Mouse (Mus musculus): ENCODE data around the gene Rps6ka5. TPM values are rescaled to one million over a fixed set of nuclear protein-coding genes. Genes with fewer than 3 reads are reported as not detected.

Rps6ka5 gene
- total and polyA plus RNA-seq, 2 experiments = 0.29 to 2.0 TPM

GRCm38 (mm10) chr12:100692208-100692607, 34.6 kb downstream of the Rps6ka5 start:
- Histone ChIP-seq H3K4me1 (ENCODE audit: control insufficient read depth, insufficient read depth, low read length) (no peaks in the 10 kb centered on the region), H3K9ac (ENCODE audit: low read depth, low read length) (no peak overlapping the region), H3K27me3 (ENCODE audit: control insufficient read depth, insufficient read depth, low read length) (no peaks in the 10 kb centered on the region), H3K79me2 (ENCODE audit: control insufficient read depth, insufficient read depth, low read length) (0 out of 2 replicates have a peak, but pooled peaks cover 3% of the 10 kb centered on the region), H3K36me3 (ENCODE audit: control insufficient read depth, insufficient read depth, low read length) (no peaks in the 10 kb centered on the region), H3K27ac (replicated peaks; ENCODE audit: insufficient read depth, low read depth, low read length) (no peak overlapping the region), H3K4me3 (ENCODE audit: insufficient read depth, low read depth, low read length) (no peak overlapping the region)
- WGBS = 78% methylated on average over 3 of the region's 3 CpGs
- no peak for TF ChIP-seq POLR2A (IDR thresholded peaks at IDR 0.05; ENCODE audit: extremely low read depth, insufficient read depth, low read length)
- TF ChIP-seq CTCF (IDR thresholded peaks at IDR 0.05; ENCODE audit: low read depth, low read length) = no peak
- no peak for DNase-seq (ENCODE audit: extremely low read depth, low read depth, low spot score)

GRCm38 (mm10) chr12:100690444-100690843, 36.3 kb downstream of the Rps6ka5 start:
- Histone ChIP-seq H3K27me3 (ENCODE audit: control insufficient read depth, insufficient read depth, low read length) (no peaks in the 10 kb centered on the region), H3K79me2 (ENCODE audit: control insufficient read depth, insufficient read depth, low read length) (0 out of 2 replicates have a peak, but pooled peaks cover 3% of the 10 kb centered on the region), H3K9ac (ENCODE audit: low read depth, low read length) (no peak overlapping the region), H3K4me1 (ENCODE audit: control insufficient read depth, insufficient read depth, low read length) (no peaks in the 10 kb centered on the region), H3K4me3 (ENCODE audit: insufficient read depth, low read depth, low read length) (no peak overlapping the region), H3K27ac (replicated peaks; ENCODE audit: insufficient read depth, low read depth, low read length) (no peak overlapping the region), H3K36me3 (ENCODE audit: control insufficient read depth, insufficient read depth, low read length) (no peaks in the 10 kb centered on the region)
- 89% methylated on average over 5 of the region's 5 CpGs for whole genome bisulfite sequencing
- TF ChIP-seq CTCF (IDR thresholded peaks at IDR 0.05; ENCODE audit: low read depth, low read length) (no peak), POLR2A (IDR thresholded peaks at IDR 0.05; ENCODE audit: extremely low read depth, insufficient read depth, low read length) (no peak)
- no peak for DNase-seq (ENCODE audit: extremely low read depth, low read depth, low spot score)

GRCm38 (mm10) chr12:100688177-100688576, 38.6 kb downstream of the Rps6ka5 start:
- Histone ChIP-seq H3K4me3 (ENCODE audit: insufficient read depth, low read depth, low read length) (no peak overlapping the region), H3K4me1 (ENCODE audit: control insufficient read depth, insufficient read depth, low read length) (no peaks in the 10 kb centered on the region), H3K36me3 (ENCODE audit: control insufficient read depth, insufficient read depth, low read length) (no peaks in the 10 kb centered on the region), H3K27ac (replicated peaks; ENCODE audit: insufficient read depth, low read depth, low read length) (no peak overlapping the region), H3K79me2 (ENCODE audit: control insufficient read depth, insufficient read depth, low read length) (0 out of 2 replicates have a peak, but pooled peaks cover 3% of the 10 kb centered on the region), H3K9ac (ENCODE audit: low read depth, low read length) (no peak overlapping the region), H3K27me3 (ENCODE audit: control insufficient read depth, insufficient read depth, low read length) (no peaks in the 10 kb centered on the region)
- TF ChIP-seq POLR2A (IDR thresholded peaks at IDR 0.05; ENCODE audit: extremely low read depth, insufficient read depth, low read length) = no peak
- no peak for TF ChIP-seq CTCF (IDR thresholded peaks at IDR 0.05; ENCODE audit: low read depth, low read length)
- DNase-seq (ENCODE audit: extremely low read depth, low read depth, low spot score) = no peak

- Histone ChIP-seq H3K36me3 (ENCODE audit: control insufficient read depth, insufficient read depth, low read length) (no peaks in the 10 kb centered on the region), H3K4me1 (ENCODE audit: control insufficient read depth, insufficient read depth, low read length) (no peaks in the 10 kb centered on the region)
- WGBS = 86% methylated on average over 2 of the region's 2 CpGs
Observed at GRCm38 (mm10) chr12:100687001-100687400, 39.8 kb downstream of the Rps6ka5 start.

GRCm38 (mm10) chr12:100681752-100682151, 45.0 kb downstream of the Rps6ka5 start:
- Histone ChIP-seq H3K79me2 (ENCODE audit: control insufficient read depth, insufficient read depth, low read length) (no peaks in the 10 kb centered on the region), H3K36me3 (ENCODE audit: control insufficient read depth, insufficient read depth, low read length) (0 out of 2 replicates have a peak, but pooled peaks cover 2% of the 10 kb centered on the region), H3K9ac (ENCODE audit: low read depth, low read length) (no peak overlapping the region), H3K27ac (replicated peaks; ENCODE audit: insufficient read depth, low read depth, low read length) (no peak overlapping the region), H3K27me3 (ENCODE audit: control insufficient read depth, insufficient read depth, low read length) (no peaks in the 10 kb centered on the region), H3K4me1 (ENCODE audit: control insufficient read depth, insufficient read depth, low read length) (no peaks in the 10 kb centered on the region), H3K4me3 (ENCODE audit: insufficient read depth, low read depth, low read length) (no peak overlapping the region)
- DNase-seq (ENCODE audit: extremely low read depth, low read depth, low spot score) = no peak
- 81% methylated on average over 7 of the region's 7 CpGs for WGBS
- no peak for TF ChIP-seq POLR2A (IDR thresholded peaks at IDR 0.05; ENCODE audit: extremely low read depth, insufficient read depth, low read length)
- no peak for TF ChIP-seq CTCF (IDR thresholded peaks at IDR 0.05; ENCODE audit: low read depth, low read length)

More at GRCm38 (mm10) chr12:100687001-100687400, 39.8 kb downstream of the Rps6ka5 start:
- Histone ChIP-seq H3K27me3 (ENCODE audit: control insufficient read depth, insufficient read depth, low read length) (no peaks in the 10 kb centered on the region), H3K79me2 (ENCODE audit: control insufficient read depth, insufficient read depth, low read length) (no peaks in the 10 kb centered on the region), H3K4me3 (ENCODE audit: insufficient read depth, low read depth, low read length) (no peak overlapping the region), H3K27ac (replicated peaks; ENCODE audit: insufficient read depth, low read depth, low read length) (no peak overlapping the region), H3K9ac (ENCODE audit: low read depth, low read length) (no peak overlapping the region)
- TF ChIP-seq CTCF (IDR thresholded peaks at IDR 0.05; ENCODE audit: low read depth, low read length) (no peak), POLR2A (IDR thresholded peaks at IDR 0.05; ENCODE audit: extremely low read depth, insufficient read depth, low read length) (no peak)
- no peak for DNase-seq (ENCODE audit: extremely low read depth, low read depth, low spot score)

- H3K27me3 ChIP-seq (ENCODE audit: control insufficient read depth, insufficient read depth, low read length) = no peaks in the 10 kb centered on the region
- H3K79me2 ChIP-seq (ENCODE audit: control insufficient read depth, insufficient read depth, low read length) = no peaks in the 10 kb centered on the region
- no peak overlapping the region for H3K4me3 ChIP-seq (ENCODE audit: insufficient read depth, low read depth, low read length)
- DNase-seq (ENCODE audit: extremely low read depth, low read depth, low spot score) = peak; percentile 10
- no peak overlapping the region for H3K9ac ChIP-seq (ENCODE audit: low read depth, low read length)
- H3K4me1 ChIP-seq (ENCODE audit: control insufficient read depth, insufficient read depth, low read length) = no peaks in the 10 kb centered on the region
- TF ChIP-seq POLR2A (IDR thresholded peaks at IDR 0.05; ENCODE audit: extremely low read depth, insufficient read depth, low read length) = no peak
- no peak for TF ChIP-seq CTCF (IDR thresholded peaks at IDR 0.05; ENCODE audit: low read depth, low read length)
- 41% methylated on average over 1 of the region's 1 CpGs for WGBS
- H3K36me3 ChIP-seq (ENCODE audit: control insufficient read depth, insufficient read depth, low read length) = 0 out of 2 replicates have a peak, but pooled peaks cover 2% of the 10 kb centered on the region
- H3K27ac ChIP-seq (replicated peaks; ENCODE audit: insufficient read depth, low read depth, low read length) = no peak overlapping the region
Observed at GRCm38 (mm10) chr12:100681241-100681640, 45.5 kb downstream of the Rps6ka5 start.

Measured in liver, adult 2 months (tissue).